Mouse (Mus musculus) brown adipose tissue, adult 24 weeks (tissue): ENCODE data around the gene Pank1. TPM values are rescaled to one million over a fixed set of nuclear protein-coding genes. Genes with fewer than 3 reads are reported as not detected.

Experiments used
- H3K27ac ChIP-seq: fragments of 200-500 bp; replicated peaks from 2 replicates; pipeline ENCODE4 v1.5.1; 2012; ENCODE audit warnings: low read depth, mild to moderate bottlenecking, low read length
- H3K4me1 ChIP-seq: fragments of 200-500 bp; 2 replicates; pipeline ENCODE4 v1.6.1; 2012; ENCODE audit warnings: low read length, mixed read lengths; ENCODE audit not compliant: control insufficient read depth, insufficient read depth, insufficient read length
- H3K4me3 ChIP-seq: fragments of 200-500 bp; 2 replicates; pipeline ENCODE4 v1.5.1; 2012; ENCODE audit warnings: low read depth, mild to moderate bottlenecking, low read length, moderate library complexity; ENCODE audit not compliant: insufficient read depth
- polyA plus RNA-seq: library from polyadenylated mRNA; stranded (reverse); fragments of >200 nt; gene quantifications from 2 replicates; pipeline ENCODE4 v1.2.4, GENCODE M21; 2012; ENCODE audit not compliant: missing spikeins, insufficient read depth, insufficient read length

Pank1 gene
- polyA plus RNA-seq, 1 experiment, result 231 TPM

DNA sequence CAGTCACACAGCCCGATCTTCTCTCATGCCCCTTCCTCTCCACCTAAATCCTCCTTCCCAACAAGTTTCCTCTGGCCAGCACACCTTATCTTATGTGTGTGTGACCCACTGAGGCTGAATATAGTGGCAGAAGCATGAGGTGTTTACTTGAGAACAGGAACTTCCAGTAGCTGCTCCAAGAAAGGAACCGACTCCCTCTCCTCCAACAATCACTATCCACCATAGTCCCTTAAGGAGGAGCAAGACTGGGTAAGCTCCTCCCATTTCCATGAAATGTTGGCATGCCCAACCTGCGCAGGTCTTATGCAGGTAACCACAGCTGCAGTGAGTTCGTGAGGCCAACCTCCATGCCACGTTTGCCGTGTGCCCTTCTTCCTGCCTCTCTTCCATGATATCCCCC lies 108.5 kb downstream of the Pank1 start:
- no peaks in the 10 kb centered on the region for H3K4me1 ChIP-seq
- H3K4me3 ChIP-seq, result no peak overlapping the region
- no peak overlapping the region for H3K27ac ChIP-seq

DNA sequence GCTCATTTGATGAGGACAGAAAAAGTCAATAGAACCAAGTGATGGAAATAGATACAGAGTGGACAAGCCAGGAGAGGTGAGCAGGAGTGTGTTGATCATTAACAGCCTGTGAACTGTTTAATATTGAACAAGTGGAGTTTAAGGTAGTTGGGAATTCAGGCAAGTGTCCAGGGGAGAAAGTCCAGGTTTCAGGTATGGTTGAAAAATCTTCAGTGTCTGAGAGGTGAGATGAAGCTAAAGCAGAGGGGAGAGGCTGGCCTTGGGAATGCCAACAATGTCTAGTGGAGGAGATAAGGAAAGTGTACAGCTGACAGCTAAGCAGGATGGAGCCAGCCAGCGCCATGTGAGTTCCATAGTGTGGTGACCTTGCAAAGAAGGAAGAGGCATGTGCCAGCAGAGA lies 120.5 kb downstream of the Pank1 start:
- no peak overlapping the region for H3K27ac ChIP-seq
- H3K4me3 ChIP-seq, result no peak overlapping the region
- no peaks in the 10 kb centered on the region for H3K4me1 ChIP-seq

Other genes starting within 250 kb of the Pank1 start
- 0.44 TPM in 1 of 2 replicates, not detected in the other for gene Ifit1bl2, start 238.7 kb downstream of the Pank1 start, polyA plus RNA-seq
- 2.0 and 3.1 TPM in 2 replicates for gene Ifit1, start 238.6 kb downstream of the Pank1 start, polyA plus RNA-seq
- gene Slc16a12, start 132.2 kb downstream of the Pank1 start, polyA plus RNA-seq, result 0.99 and 1.3 TPM in 2 replicates
- 0.95 TPM in 1 of 2 replicates, not detected in the other for gene Kif20b, start 42.9 kb upstream of the Pank1 start, polyA plus RNA-seq